Mouse (Mus musculus): ENCODE results near the gene Iapp. TPM values are rescaled to one million over a fixed set of nuclear protein-coding genes. Genes with fewer than 3 reads are reported as not detected.
"Not testable (repeated sequence)": the region's sequence is repeated elsewhere in the genome, so short reads cannot be mapped to it uniquely, and the experiment has no call there.

Iapp gene
- polyA plus RNA-seq (2014; fragmentation: Nextera tagmentation; extraction: Ambion mirVana): not detected in 2 replicates

GRCm38 (mm10) chr6:142298098-142298497, at the start of gene Iapp:
Iapp (plus strand) TSS chr6:142298423.
- H3K9ac ChIP-seq (ENCODE audit: low read depth, low read length): no peak within 1 kb of the TSS
- no peaks in the 10 kb centered on the region for H3K27me3 ChIP-seq (ENCODE audit: control insufficient read depth, insufficient read depth, low read length)
- H3K4me1 ChIP-seq (ENCODE audit: control insufficient read depth, insufficient read depth, low read length): no peaks in the 10 kb centered on the region
- no peak within 1 kb of the TSS for H3K4me2 ChIP-seq
- no peak within 1 kb of the TSS for H3K4me3 ChIP-seq (ENCODE audit: low read depth, low read length)
- ATAC-seq (replicated peaks; ENCODE audit: insufficient number of reproducible peaks, low FRiP score, low TSS enrichment): no peak
- WGBS (ENCODE audit: insufficient replicate concordance): 65% methylated on average over 4 of the region's 4 CpGs
- H3K36me3 ChIP-seq (ENCODE audit: control insufficient read depth, insufficient read depth, low read length): no peaks in the 10 kb centered on the region
- no peaks in the 10 kb centered on the region for H3K9me3 ChIP-seq (replicated peaks; ENCODE audit: control insufficient read depth, low read length)
- no peak within 1 kb of the TSS for H3K27ac ChIP-seq (ENCODE audit: low read depth, low read length)

GRCm38 (mm10) chr6:142250738-142251307, 47.4 kb upstream of the Iapp start:
- ATAC-seq (replicated peaks; ENCODE audit: insufficient number of reproducible peaks, low FRiP score, low TSS enrichment); H3K27ac ChIP-seq (ENCODE audit: low read depth, low read length); H3K9ac ChIP-seq (ENCODE audit: low read depth, low read length); H3K4me3 ChIP-seq (ENCODE audit: low read depth, low read length); H3K27me3 ChIP-seq (ENCODE audit: control insufficient read depth, insufficient read depth, low read length); H3K4me2 ChIP-seq; H3K4me1 ChIP-seq (ENCODE audit: control insufficient read depth, insufficient read depth, low read length); H3K9me3 ChIP-seq (replicated peaks; ENCODE audit: control insufficient read depth, low read length); H3K36me3 ChIP-seq (ENCODE audit: control insufficient read depth, insufficient read depth, low read length): not testable (repeated sequence)
- 97% methylated on average over 1 of the region's 1 CpGs for WGBS (ENCODE audit: insufficient replicate concordance)

GRCm38 (mm10) chr6:142275721-142276442, 22.3 kb upstream of the Iapp start:
- H3K27me3 ChIP-seq (ENCODE audit: control insufficient read depth, insufficient read depth, low read length): no peaks in the 10 kb centered on the region
- ATAC-seq (replicated peaks; ENCODE audit: insufficient number of reproducible peaks, low FRiP score, low TSS enrichment): no peak
- H3K36me3 ChIP-seq (ENCODE audit: control insufficient read depth, insufficient read depth, low read length): no peaks in the 10 kb centered on the region
- H3K9me3 ChIP-seq (replicated peaks; ENCODE audit: control insufficient read depth, low read length): no peaks in the 10 kb centered on the region
- WGBS (ENCODE audit: insufficient replicate concordance): 27% methylated on average over 4 of the region's 4 CpGs
- H3K4me1 ChIP-seq (ENCODE audit: control insufficient read depth, insufficient read depth, low read length): no peaks in the 10 kb centered on the region
- no peak overlapping the region for H3K4me2 ChIP-seq
- H3K4me3 ChIP-seq (ENCODE audit: low read depth, low read length): no peak overlapping the region
- H3K27ac ChIP-seq (ENCODE audit: low read depth, low read length): no peak overlapping the region
- no peak overlapping the region for H3K9ac ChIP-seq (ENCODE audit: low read depth, low read length)

- Histone ChIP-seq H3K9ac (ENCODE audit: low read depth, low read length) (no peak overlapping the region), H3K9me3 (replicated peaks; ENCODE audit: control insufficient read depth, low read length) (no peaks in the 10 kb centered on the region), H3K27me3 (ENCODE audit: control insufficient read depth, insufficient read depth, low read length) (no peaks in the 10 kb centered on the region), H3K36me3 (ENCODE audit: control insufficient read depth, insufficient read depth, low read length) (no peaks in the 10 kb centered on the region), H3K4me2 (no peak overlapping the region), H3K4me1 (ENCODE audit: control insufficient read depth, insufficient read depth, low read length) (no peaks in the 10 kb centered on the region), H3K4me3 (ENCODE audit: low read depth, low read length) (no peak overlapping the region), H3K27ac (ENCODE audit: low read depth, low read length) (no peak overlapping the region)
- 72% methylated on average over 12 of the region's 12 CpGs for WGBS (ENCODE audit: insufficient replicate concordance)
- no peak for ATAC-seq (replicated peaks; ENCODE audit: insufficient number of reproducible peaks, low FRiP score, low TSS enrichment)
These were observed 8.7 kb upstream of the Iapp start for GRCm38 (mm10) chr6:142289413-142290118.

- Histone ChIP-seq H3K9ac (ENCODE audit: low read depth, low read length) (no peak overlapping the region), H3K9me3 (replicated peaks; ENCODE audit: control insufficient read depth, low read length) (no peaks in the 10 kb centered on the region), H3K4me2 (no peak overlapping the region), H3K27ac (ENCODE audit: low read depth, low read length) (no peak overlapping the region), H3K4me1 (ENCODE audit: control insufficient read depth, insufficient read depth, low read length) (no peaks in the 10 kb centered on the region), H3K4me3 (ENCODE audit: low read depth, low read length) (no peak overlapping the region), H3K36me3 (ENCODE audit: control insufficient read depth, insufficient read depth, low read length) (no peaks in the 10 kb centered on the region), H3K27me3 (ENCODE audit: control insufficient read depth, insufficient read depth, low read length) (no peaks in the 10 kb centered on the region)
- no peak for ATAC-seq (replicated peaks; ENCODE audit: insufficient number of reproducible peaks, low FRiP score, low TSS enrichment)
These were observed 6.9 kb downstream of the Iapp start for GRCm38 (mm10) chr6:142305076-142305475.

- H3K9me3 ChIP-seq (replicated peaks; ENCODE audit: control insufficient read depth, low read length): no peaks in the 10 kb centered on the region
- H3K9ac ChIP-seq (ENCODE audit: low read depth, low read length): no peak overlapping the region
- H3K27me3 ChIP-seq (ENCODE audit: control insufficient read depth, insufficient read depth, low read length): no peaks in the 10 kb centered on the region
- no peak for ATAC-seq (replicated peaks; ENCODE audit: insufficient number of reproducible peaks, low FRiP score, low TSS enrichment)
- H3K4me3 ChIP-seq (ENCODE audit: low read depth, low read length): no peak overlapping the region
- no peak overlapping the region for H3K4me2 ChIP-seq
- H3K4me1 ChIP-seq (ENCODE audit: control insufficient read depth, insufficient read depth, low read length): no peaks in the 10 kb centered on the region
- no peaks in the 10 kb centered on the region for H3K36me3 ChIP-seq (ENCODE audit: control insufficient read depth, insufficient read depth, low read length)
- H3K27ac ChIP-seq (ENCODE audit: low read depth, low read length): no peak overlapping the region
- 75% methylated on average over 5 of the region's 5 CpGs for WGBS (ENCODE audit: insufficient replicate concordance)
These were observed 16.1 kb downstream of the Iapp start for GRCm38 (mm10) chr6:142314285-142314684.

GRCm38 (mm10) chr6:142317106-142317505, 18.9 kb downstream of the Iapp start:
- Histone ChIP-seq H3K9me3 (replicated peaks; ENCODE audit: control insufficient read depth, low read length) (no peaks in the 10 kb centered on the region), H3K9ac (ENCODE audit: low read depth, low read length) (no peak overlapping the region), H3K4me1 (ENCODE audit: control insufficient read depth, insufficient read depth, low read length) (no peaks in the 10 kb centered on the region), H3K4me2 (no peak overlapping the region), H3K4me3 (ENCODE audit: low read depth, low read length) (no peak overlapping the region), H3K27me3 (ENCODE audit: control insufficient read depth, insufficient read depth, low read length) (no peaks in the 10 kb centered on the region), H3K27ac (ENCODE audit: low read depth, low read length) (no peak overlapping the region), H3K36me3 (ENCODE audit: control insufficient read depth, insufficient read depth, low read length) (no peaks in the 10 kb centered on the region)
- ATAC-seq (replicated peaks; ENCODE audit: insufficient number of reproducible peaks, low FRiP score, low TSS enrichment): no peak

- Histone ChIP-seq H3K9ac (ENCODE audit: low read depth, low read length) (no peak within 1 kb of the TSS), H3K27ac (ENCODE audit: low read depth, low read length) (no peak within 1 kb of the TSS), H3K4me3 (ENCODE audit: low read depth, low read length) (no peak within 1 kb of the TSS), H3K4me1 (ENCODE audit: control insufficient read depth, insufficient read depth, low read length) (no peaks in the 10 kb centered on the region), H3K4me2 (no peak within 1 kb of the TSS), H3K9me3 (replicated peaks; ENCODE audit: control insufficient read depth, low read length) (no peaks in the 10 kb centered on the region), H3K36me3 (ENCODE audit: control insufficient read depth, insufficient read depth, low read length) (no peaks in the 10 kb centered on the region), H3K27me3 (ENCODE audit: control insufficient read depth, insufficient read depth, low read length) (no peaks in the 10 kb centered on the region)
- no peak for ATAC-seq (replicated peaks; ENCODE audit: insufficient number of reproducible peaks, low FRiP score, low TSS enrichment)
- 30% methylated on average over 4 of the region's 4 CpGs for WGBS (ENCODE audit: insufficient replicate concordance)
These were observed 24.7 kb downstream of the Iapp start, which contains the start of gene Slco1a5 for GRCm38 (mm10) chr6:142322881-142323280. Slco1a5 (minus strand) TSS chr6:142322981.
